Comparison of ENCODE assay signal across 8 mouse cellular contexts in the genomic region with DNA sequence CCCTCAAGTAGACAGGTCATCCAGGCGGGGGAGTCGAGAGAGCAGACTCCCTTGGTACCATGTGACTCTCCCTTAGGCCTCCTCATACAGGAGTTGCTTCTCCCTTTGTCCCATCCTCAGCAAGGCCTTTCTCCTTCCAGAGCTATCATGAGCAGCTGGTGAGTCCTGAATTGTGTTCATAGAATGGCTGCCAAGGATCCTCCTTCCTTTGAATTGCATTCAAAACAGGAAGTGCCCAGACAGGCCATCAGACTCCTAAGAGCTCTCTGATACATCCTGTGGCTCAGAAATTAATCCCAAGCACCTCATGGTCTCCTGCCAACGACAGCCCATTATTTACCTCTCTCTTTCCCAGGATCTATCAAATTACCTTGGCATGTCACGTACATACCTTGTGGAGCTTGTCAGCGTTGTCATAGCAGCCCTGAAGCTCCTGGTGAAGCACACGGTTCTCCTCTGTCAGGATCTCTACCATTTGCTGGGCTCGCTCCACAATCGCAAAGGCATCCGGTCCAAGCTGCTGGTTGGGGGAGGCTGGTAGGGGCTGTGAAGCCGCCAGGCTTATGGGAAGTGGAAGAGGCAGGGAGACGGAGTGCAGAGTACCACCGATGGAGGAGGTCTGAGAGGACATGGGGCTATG.
DNase-seq lines count a peak whose midpoint lies in the region; ATAC-seq and TF ChIP-seq lines count a peak whose summit lies in the region.

No protein-coding gene starts in this region.

- 29% methylated on average over 12 of the region's 12 CpGs for WGBS in lung, adult 2 months

- TF ChIP-seq CTCF in lung, adult 2 months (IDR thresholded peaks at IDR 0.05; ENCODE audit: insufficient read depth, low read length), result no peak

- no peak overlapping the region for H3K4me3 ChIP-seq in lung, adult 2 months (replicated peaks; ENCODE audit: extremely low read depth, low read depth, low read length)

- TF ChIP-seq POLR2A in lung, adult 2 months (IDR thresholded peaks at IDR 0.05; ENCODE audit: borderline replicate concordance, extremely low read depth, low read depth, low read length), result no peak

- ATAC-seq in inflammation-experienced regulatory T-cells, adult 6 months, result no peak

- peak; percentile 26 for DNase-seq in adrenal gland, postnatal 14 days
- no peak for DNase-seq in adrenal gland, adult 18-20 months (ENCODE audit: low spot score in 2 of 2)
- DNase-seq in ovary, adult 18-20 months (ENCODE audit: low spot score), result peak; percentile 16
- no peak for DNase-seq in ovary, postnatal 10 days (ENCODE audit: low spot score)
- peak; percentile 21 for DNase-seq in lung, adult 2 months
- no peak for DNase-seq in B cell, adult 2 months
- DNase-seq in embryo, embryonic 11 days, result no peak

- H3K4me1 ChIP-seq in lung, adult 2 months (ENCODE audit: control insufficient read depth, insufficient read depth, low read length), result peaks cover 13% of the 10 kb centered on the region

Comparison
In these comparisons a context has a peak if more than half of its experiments do, and no peak if none do; other contexts are left out.
1. DNase-seq: peak in adrenal gland, postnatal 14 days (single experiment), ovary, adult 18-20 months (single experiment) and lung, adult 2 months (single experiment); none in adrenal gland, adult 18-20 months (0 of 2), ovary, postnatal 10 days (single experiment), B cell, adult 2 months (0 of 2) and embryo, embryonic 11 days (single experiment).